Mouse (Mus musculus): ENCODE measurements at regions not wholly inside any gene's neighbourhood (a gene's known extent, or its start where the extent isn't known, plus 50 kb on each side); places are given as distances from the start of the nearest gene placed in this dataset.

- Histone ChIP-seq H3K4me1 (ENCODE audit: control insufficient read depth, insufficient read depth, low read length) (no peaks in the 10 kb centered on the region), H3K4me2 (ENCODE audit: low read depth, low read length) (no peak overlapping the region), H3K9ac (ENCODE audit: low read length) (no peak overlapping the region), H3K27ac (ENCODE audit: low read length) (no peak overlapping the region), H3K36me3 (ENCODE audit: control insufficient read depth, insufficient read depth) (no peaks in the 10 kb centered on the region), H3K9me3 (replicated peaks; ENCODE audit: control insufficient read depth, low read length) (no peaks in the 10 kb centered on the region), H3K27me3 (ENCODE audit: control insufficient read depth, insufficient read depth, low read length) (no peaks in the 10 kb centered on the region), H3K4me3 (ENCODE audit: low read length) (no peak overlapping the region)
- no peak for ATAC-seq (replicated peaks; ENCODE audit: extremely low read depth, insufficient read depth, low FRiP score)
Observed at GRCm38 (mm10) chr17:75714578-75714977, 162.8 kb upstream of the Fam98a start.

GRCm38 (mm10) chr17:75714059-75714458, 162.3 kb upstream of the Fam98a start:
- 67% methylated on average over 1 of the region's 1 CpGs for WGBS
- no peaks in the 10 kb centered on the region for H3K9me3 ChIP-seq (replicated peaks; ENCODE audit: control insufficient read depth, low read length)
- H3K27me3 ChIP-seq (ENCODE audit: control insufficient read depth, insufficient read depth, low read length): no peaks in the 10 kb centered on the region
- H3K9ac ChIP-seq (ENCODE audit: low read length): no peak overlapping the region
- no peak overlapping the region for H3K4me2 ChIP-seq (ENCODE audit: low read depth, low read length)
- ATAC-seq (replicated peaks; ENCODE audit: extremely low read depth, insufficient read depth, low FRiP score): no peak
- H3K27ac ChIP-seq (ENCODE audit: low read length): no peak overlapping the region
- H3K4me3 ChIP-seq (ENCODE audit: low read length): no peak overlapping the region
- H3K36me3 ChIP-seq (ENCODE audit: control insufficient read depth, insufficient read depth): no peaks in the 10 kb centered on the region
- no peaks in the 10 kb centered on the region for H3K4me1 ChIP-seq (ENCODE audit: control insufficient read depth, insufficient read depth, low read length)

- 84% methylated on average over 4 of the region's 4 CpGs for WGBS
- Histone ChIP-seq H3K4me1 (ENCODE audit: control insufficient read depth, insufficient read depth, low read length) (no peaks in the 10 kb centered on the region), H3K27me3 (ENCODE audit: control insufficient read depth, insufficient read depth, low read length) (no peaks in the 10 kb centered on the region), H3K9me3 (replicated peaks; ENCODE audit: control insufficient read depth, low read length) (no peaks in the 10 kb centered on the region), H3K4me2 (ENCODE audit: low read depth, low read length) (no peak overlapping the region), H3K36me3 (ENCODE audit: control insufficient read depth, insufficient read depth) (no peaks in the 10 kb centered on the region), H3K27ac (ENCODE audit: low read length) (no peak overlapping the region), H3K4me3 (ENCODE audit: low read length) (no peak overlapping the region), H3K9ac (ENCODE audit: low read length) (no peak overlapping the region)
- ATAC-seq (replicated peaks; ENCODE audit: extremely low read depth, insufficient read depth, low FRiP score): no peak
Observed at GRCm38 (mm10) chr17:75707687-75708086, 155.9 kb upstream of the Fam98a start.

GRCm38 (mm10) chr17:75705357-75705756, 153.6 kb upstream of the Fam98a start:
- Histone ChIP-seq H3K4me1 (ENCODE audit: control insufficient read depth, insufficient read depth, low read length) (no peaks in the 10 kb centered on the region), H3K9me3 (replicated peaks; ENCODE audit: control insufficient read depth, low read length) (no peaks in the 10 kb centered on the region), H3K4me3 (ENCODE audit: low read length) (no peak overlapping the region), H3K9ac (ENCODE audit: low read length) (no peak overlapping the region), H3K4me2 (ENCODE audit: low read depth, low read length) (no peak overlapping the region), H3K27me3 (ENCODE audit: control insufficient read depth, insufficient read depth, low read length) (no peaks in the 10 kb centered on the region), H3K27ac (ENCODE audit: low read length) (no peak overlapping the region), H3K36me3 (ENCODE audit: control insufficient read depth, insufficient read depth) (no peaks in the 10 kb centered on the region)
- 65% methylated on average over 2 of the region's 2 CpGs for WGBS
- no peak for ATAC-seq (replicated peaks; ENCODE audit: extremely low read depth, insufficient read depth, low FRiP score)

- no peak overlapping the region for H3K9ac ChIP-seq (ENCODE audit: low read length)
- no peaks in the 10 kb centered on the region for H3K27me3 ChIP-seq (ENCODE audit: control insufficient read depth, insufficient read depth, low read length)
- no peaks in the 10 kb centered on the region for H3K9me3 ChIP-seq (replicated peaks; ENCODE audit: control insufficient read depth, low read length)
- 51% methylated on average over 8 of the region's 8 CpGs for WGBS
- no peak for ATAC-seq (replicated peaks; ENCODE audit: extremely low read depth, insufficient read depth, low FRiP score)
- no peaks in the 10 kb centered on the region for H3K4me1 ChIP-seq (ENCODE audit: control insufficient read depth, insufficient read depth, low read length)
- no peak overlapping the region for H3K27ac ChIP-seq (ENCODE audit: low read length)
- no peak overlapping the region for H3K4me3 ChIP-seq (ENCODE audit: low read length)
- H3K36me3 ChIP-seq (ENCODE audit: control insufficient read depth, insufficient read depth): no peaks in the 10 kb centered on the region
- no peak overlapping the region for H3K4me2 ChIP-seq (ENCODE audit: low read depth, low read length)
Observed at GRCm38 (mm10) chr17:75703865-75704264, 152.1 kb upstream of the Fam98a start.

- ATAC-seq (replicated peaks; ENCODE audit: extremely low read depth, insufficient read depth, low FRiP score): no peak
Observed at GRCm38 (mm10) chr17:75696729-75697103, 145.0 kb upstream of the Fam98a start.

GRCm38 (mm10) chr17:75696103-75696728, 144.5 kb upstream of the Fam98a start:
- ATAC-seq (replicated peaks; ENCODE audit: extremely low read depth, insufficient read depth, low FRiP score): no peak
- H3K4me3 ChIP-seq (ENCODE audit: low read length): no peak overlapping the region
- no peaks in the 10 kb centered on the region for H3K9me3 ChIP-seq (replicated peaks; ENCODE audit: control insufficient read depth, low read length)
- H3K36me3 ChIP-seq (ENCODE audit: control insufficient read depth, insufficient read depth): no peaks in the 10 kb centered on the region
- no peak overlapping the region for H3K27ac ChIP-seq (ENCODE audit: low read length)
- 59% methylated on average over 5 of the region's 5 CpGs for WGBS
- no peak overlapping the region for H3K9ac ChIP-seq (ENCODE audit: low read length)
- H3K4me2 ChIP-seq (ENCODE audit: low read depth, low read length): no peak overlapping the region
- no peaks in the 10 kb centered on the region for H3K4me1 ChIP-seq (ENCODE audit: control insufficient read depth, insufficient read depth, low read length)
- H3K27me3 ChIP-seq (ENCODE audit: control insufficient read depth, insufficient read depth, low read length): no peaks in the 10 kb centered on the region

More at GRCm38 (mm10) chr17:75696729-75697103, 145.0 kb upstream of the Fam98a start:
- Histone ChIP-seq H3K9ac (ENCODE audit: low read length) (no peak overlapping the region), H3K4me1 (ENCODE audit: control insufficient read depth, insufficient read depth, low read length) (no peaks in the 10 kb centered on the region), H3K9me3 (replicated peaks; ENCODE audit: control insufficient read depth, low read length) (no peaks in the 10 kb centered on the region), H3K4me3 (ENCODE audit: low read length) (no peak overlapping the region), H3K27ac (ENCODE audit: low read length) (no peak overlapping the region), H3K27me3 (ENCODE audit: control insufficient read depth, insufficient read depth, low read length) (no peaks in the 10 kb centered on the region), H3K4me2 (ENCODE audit: low read depth, low read length) (no peak overlapping the region), H3K36me3 (ENCODE audit: control insufficient read depth, insufficient read depth) (no peaks in the 10 kb centered on the region)
- WGBS: 76% methylated on average over 3 of the region's 3 CpGs

- H3K4me2 ChIP-seq (ENCODE audit: low read depth, low read length): no peak overlapping the region
- H3K27ac ChIP-seq (ENCODE audit: low read length): no peak overlapping the region
- H3K9ac ChIP-seq (ENCODE audit: low read length): no peak overlapping the region
- no peaks in the 10 kb centered on the region for H3K4me1 ChIP-seq (ENCODE audit: control insufficient read depth, insufficient read depth, low read length)
- no peaks in the 10 kb centered on the region for H3K27me3 ChIP-seq (ENCODE audit: control insufficient read depth, insufficient read depth, low read length)
- no peaks in the 10 kb centered on the region for H3K36me3 ChIP-seq (ENCODE audit: control insufficient read depth, insufficient read depth)
- no peak overlapping the region for H3K4me3 ChIP-seq (ENCODE audit: low read length)
- no peak for ATAC-seq (replicated peaks; ENCODE audit: extremely low read depth, insufficient read depth, low FRiP score)
- no peaks in the 10 kb centered on the region for H3K9me3 ChIP-seq (replicated peaks; ENCODE audit: control insufficient read depth, low read length)
Observed at GRCm38 (mm10) chr17:75685927-75686326, 134.2 kb upstream of the Fam98a start.

GRCm38 (mm10) chr17:75646982-75647381, 95.2 kb upstream of the Fam98a start:
- H3K27ac ChIP-seq (ENCODE audit: low read length): no peak overlapping the region
- no peak overlapping the region for H3K4me3 ChIP-seq (ENCODE audit: low read length)
- no peak overlapping the region for H3K9ac ChIP-seq (ENCODE audit: low read length)
- 81% methylated on average over 11 of the region's 11 CpGs for WGBS
- H3K4me1 ChIP-seq (ENCODE audit: control insufficient read depth, insufficient read depth, low read length): no peaks in the 10 kb centered on the region
- no peak for ATAC-seq (replicated peaks; ENCODE audit: extremely low read depth, insufficient read depth, low FRiP score)
- no peaks in the 10 kb centered on the region for H3K9me3 ChIP-seq (replicated peaks; ENCODE audit: control insufficient read depth, low read length)
- H3K27me3 ChIP-seq (ENCODE audit: control insufficient read depth, insufficient read depth, low read length): no peaks in the 10 kb centered on the region
- no peaks in the 10 kb centered on the region for H3K36me3 ChIP-seq (ENCODE audit: control insufficient read depth, insufficient read depth)
- no peak overlapping the region for H3K4me2 ChIP-seq (ENCODE audit: low read depth, low read length)

Measured in heart, embryonic 16.5 days (tissue).